Mouse (Mus musculus): ENCODE data around the gene Rhob. TPM values are rescaled to one million over a fixed set of nuclear protein-coding genes. Genes with fewer than 3 reads are reported as not detected.
A peak's percentile ranks its signal among the peaks of the same experiment; 100 is the strongest.

The Rhob gene
- polyA plus RNA-seq, 1 experiment from 2014 or later = 52.1 TPM

GRCm38 (mm10) chr12:8501571-8502305, 1.9 kb upstream of the Rhob start:
- Histone ChIP-seq H3K4me2 (no peak overlapping the region), H3K9me3 (no peaks in the 10 kb centered on the region), H3K4me3 (no peak overlapping the region), H3K27me3 (no peaks in the 10 kb centered on the region), H3K27ac (no peak overlapping the region), H3K36me3 (no peaks in the 10 kb centered on the region), H3K9ac (no peak overlapping the region), H3K4me1 (peaks cover 31% of the 10 kb centered on the region)
- 69% methylated on average over 14 of the region's 14 CpGs for WGBS
- no peak for ATAC-seq (ENCODE audit: borderline replicate concordance, extremely low read depth, low FRiP score, low TSS enrichment)

- 52% methylated on average over 17 of the region's 17 CpGs for WGBS
- Histone ChIP-seq H3K9ac (peak overlapping the region; percentile 67), H3K27ac (peak overlapping the region; percentile 91), H3K36me3 (no peaks in the 10 kb centered on the region), H3K4me1 (peaks cover 40% of the 10 kb centered on the region), H3K4me3 (peak overlapping the region; percentile 92), H3K9me3 (no peaks in the 10 kb centered on the region), H3K27me3 (no peaks in the 10 kb centered on the region), H3K4me2 (peak overlapping the region; percentile 83)
- no peak for ATAC-seq (ENCODE audit: borderline replicate concordance, extremely low read depth, low FRiP score, low TSS enrichment)
These were observed 1.1 kb upstream of the Rhob start for GRCm38 (mm10) chr12:8500597-8501570.

- Histone ChIP-seq H3K4me1 (peaks cover 46% of the 10 kb centered on the region), H3K9me3 (no peaks in the 10 kb centered on the region), H3K4me3 (peak overlapping the region; percentile 92), H3K36me3 (no peaks in the 10 kb centered on the region), H3K27ac (peak overlapping the region; percentile 99), H3K9ac (peak overlapping the region; percentile 95), H3K27me3 (no peaks in the 10 kb centered on the region), H3K4me2 (peak overlapping the region; percentile 83)
- WGBS = under 1% methylated on average over 99 of the region's 99 CpGs
- ATAC-seq (ENCODE audit: borderline replicate concordance, extremely low read depth, low FRiP score, low TSS enrichment) = peak; percentile 20
These were observed 573 bp downstream of the Rhob start for GRCm38 (mm10) chr12:8499001-8499870.

GRCm38 (mm10) chr12:8498591-8499000, 1.2 kb downstream of the Rhob start:
- peaks cover 46% of the 10 kb centered on the region for H3K4me1 ChIP-seq
- peak overlapping the region; percentile 92 for H3K4me3 ChIP-seq
- H3K9ac ChIP-seq = peak overlapping the region; percentile 95
- no peaks in the 10 kb centered on the region for H3K27me3 ChIP-seq
- peak overlapping the region; percentile 83 for H3K4me2 ChIP-seq
- ATAC-seq (ENCODE audit: borderline replicate concordance, extremely low read depth, low FRiP score, low TSS enrichment) = no peak
- WGBS = 3% methylated on average over 13 of the region's 13 CpGs
- H3K36me3 ChIP-seq = no peaks in the 10 kb centered on the region
- H3K9me3 ChIP-seq = no peaks in the 10 kb centered on the region
- peak overlapping the region; percentile 99 for H3K27ac ChIP-seq

GRCm38 (mm10) chr12:8498148-8498571, 1.6 kb downstream of the Rhob start:
- Histone ChIP-seq H3K9me3 (no peaks in the 10 kb centered on the region), H3K9ac (peak overlapping the region; percentile 95), H3K4me1 (peaks cover 46% of the 10 kb centered on the region), H3K27ac (peak overlapping the region; percentile 99), H3K4me3 (peak overlapping the region; percentile 92), H3K36me3 (no peaks in the 10 kb centered on the region), H3K4me2 (peak overlapping the region; percentile 83), H3K27me3 (no peaks in the 10 kb centered on the region)
- ATAC-seq (ENCODE audit: borderline replicate concordance, extremely low read depth, low FRiP score, low TSS enrichment) = no peak
- WGBS = 5% methylated on average over 8 of the region's 8 CpGs

- ATAC-seq (ENCODE audit: borderline replicate concordance, extremely low read depth, low FRiP score, low TSS enrichment) = no peak
- Histone ChIP-seq H3K9me3 (no peaks in the 10 kb centered on the region), H3K4me1 (peaks cover 53% of the 10 kb centered on the region), H3K27ac (peak overlapping the region; percentile 93), H3K27me3 (no peaks in the 10 kb centered on the region), H3K9ac (peak overlapping the region; percentile 95; the same call in 1 of the 2 replicates), H3K4me3 (peak overlapping the region; percentile 92), H3K36me3 (no peaks in the 10 kb centered on the region), H3K4me2 (peak overlapping the region; percentile 83)
- 12% methylated on average over 2 of the region's 2 CpGs for WGBS
These were observed 2.5 kb downstream of the Rhob start for GRCm38 (mm10) chr12:8497314-8497706.

- Histone ChIP-seq H3K4me2 (peak overlapping the region; percentile 83), H3K9me3 (no peaks in the 10 kb centered on the region), H3K4me1 (peaks cover 54% of the 10 kb centered on the region), H3K4me3 (peak overlapping the region; percentile 92), H3K36me3 (no peaks in the 10 kb centered on the region), H3K9ac (no peak overlapping the region), H3K27me3 (no peaks in the 10 kb centered on the region), H3K27ac (peak overlapping the region; percentile 93)
- WGBS = 31% methylated on average over 2 of the region's 2 CpGs
- ATAC-seq (ENCODE audit: borderline replicate concordance, extremely low read depth, low FRiP score, low TSS enrichment) = no peak
These were observed 3.0 kb downstream of the Rhob start for GRCm38 (mm10) chr12:8496679-8497313.

- peak overlapping the region; percentile 83 for H3K4me2 ChIP-seq
- no peak overlapping the region for H3K9ac ChIP-seq
- H3K27ac ChIP-seq = peak overlapping the region; percentile 93
- H3K4me3 ChIP-seq = peak overlapping the region; percentile 92
- no peaks in the 10 kb centered on the region for H3K9me3 ChIP-seq
- H3K36me3 ChIP-seq = no peaks in the 10 kb centered on the region
- no peak for ATAC-seq (ENCODE audit: borderline replicate concordance, extremely low read depth, low FRiP score, low TSS enrichment)
- WGBS = 8% methylated on average over 15 of the region's 15 CpGs
- H3K27me3 ChIP-seq = no peaks in the 10 kb centered on the region
- peaks cover 50% of the 10 kb centered on the region for H3K4me1 ChIP-seq
These were observed 3.7 kb downstream of the Rhob start for GRCm38 (mm10) chr12:8495881-8496678.

- Histone ChIP-seq H3K36me3 (no peaks in the 10 kb centered on the region), H3K4me1 (peaks cover 42% of the 10 kb centered on the region)
- WGBS = 60% methylated on average over 3 of the region's 3 CpGs
These were observed 5.1 kb downstream of the Rhob start for GRCm38 (mm10) chr12:8494675-8495074.

GRCm38 (mm10) chr12:8493386-8493785, 6.4 kb downstream of the Rhob start:
- Histone ChIP-seq H3K4me1 (peaks cover 52% of the 10 kb centered on the region), H3K9me3 (no peaks in the 10 kb centered on the region), H3K4me2 (no peak overlapping the region), H3K9ac (no peak overlapping the region), H3K27ac (no peak overlapping the region), H3K36me3 (no peaks in the 10 kb centered on the region), H3K27me3 (no peaks in the 10 kb centered on the region), H3K4me3 (no peak overlapping the region)
- WGBS = 51% methylated on average over 3 of the region's 3 CpGs
- ATAC-seq (ENCODE audit: borderline replicate concordance, extremely low read depth, low FRiP score, low TSS enrichment) = no peak

More at GRCm38 (mm10) chr12:8494675-8495074, 5.1 kb downstream of the Rhob start:
- H3K9ac ChIP-seq = no peak overlapping the region
- H3K27ac ChIP-seq = no peak overlapping the region
- H3K9me3 ChIP-seq = no peaks in the 10 kb centered on the region
- H3K4me3 ChIP-seq = no peak overlapping the region
- no peak overlapping the region for H3K4me2 ChIP-seq
- ATAC-seq (ENCODE audit: borderline replicate concordance, extremely low read depth, low FRiP score, low TSS enrichment) = no peak
- no peaks in the 10 kb centered on the region for H3K27me3 ChIP-seq

All from lung, embryonic 15.5 days (tissue).